Mouse (Mus musculus) kidney, embryonic 14.5 days (tissue): ENCODE measurements around the gene Zmiz1. TPM values are rescaled to one million over a fixed set of nuclear protein-coding genes. Genes with fewer than 3 reads are reported as not detected.

Source experiments
- ATAC-seq: fragments of 200-750 bp; cut with Nextera tagmentation; 2 replicates; pipeline ENCODE4 v1.8.0; 2017; ENCODE audit warnings: moderate number of reproducible peaks, mild to moderate bottlenecking, moderate TSS enrichment, moderate library complexity; ENCODE audit not compliant: low FRiP score, low TSS enrichment
- H3K27ac ChIP-seq: fragments of 300-500 bp; sonication (generic); 2 replicates; pipeline ENCODE4 v1.5.1; 2014; ENCODE audit warnings: low read depth, mild to moderate bottlenecking, low read length, moderate library complexity, mixed read lengths
- H3K27me3 ChIP-seq: fragments of 300-500 bp; sonication (generic); 2 replicates; pipeline ENCODE4 v1.6.1; 2014; ENCODE audit warnings: mild to moderate bottlenecking, low read length; ENCODE audit not compliant: control insufficient read depth, insufficient read depth
- H3K36me3 ChIP-seq: fragments of 300-500 bp; sonication (generic); 2 replicates; pipeline ENCODE4 v1.6.1; 2014; ENCODE audit warnings: low read length, mixed read lengths; ENCODE audit not compliant: control insufficient read depth, insufficient read depth
- H3K4me1 ChIP-seq: fragments of 300-500 bp; sonication (generic); 2 replicates; pipeline ENCODE4 v1.6.1; 2014; ENCODE audit warnings: low read length, mixed read lengths; ENCODE audit not compliant: control insufficient read depth, insufficient read depth
- H3K4me2 ChIP-seq: fragments of 300-500 bp; sonication (generic); replicated peaks from 2 replicates; pipeline ENCODE4 v1.6.1; 2014; ENCODE audit warnings: low read depth, mild to moderate bottlenecking, low read length
- H3K4me3 ChIP-seq: fragments of 300-500 bp; sonication (generic); 2 replicates; pipeline ENCODE4 v1.5.1; 2014; ENCODE audit warnings: mild to moderate bottlenecking, low read length
- H3K9ac ChIP-seq: fragments of 300-500 bp; sonication (generic); 2 replicates; pipeline ENCODE4 v1.6.1; 2014; ENCODE audit warnings: low read depth, mild to moderate bottlenecking, low read length, moderate library complexity
- H3K9me3 ChIP-seq: fragments of 300-500 bp; sonication (generic); 2 replicates; pipeline ENCODE4 v1.6.1; 2016; ENCODE audit warnings: low read length; ENCODE audit not compliant: control insufficient read depth
- WGBS: fragments of 180-500 bp; shearing (Covaris S2); extraction: QIAGEN DNeasy Blood & Tissue Kit; methylation state at CpG from one replicate; pipeline ENCODE4 v1.1.7; 2014; 5-methylcytosine and 5-hydroxymethylcytosine counted together
- polyA plus RNA-seq: library from polyadenylated mRNA; unstranded; fragments of >200 nt; fragmentation: Nextera tagmentation; extraction: Ambion mirVana; gene quantifications from 2 replicates; pipeline ENCODE4 v1.2.1, GENCODE M21; 2014

Gene Zmiz1
- polyA plus RNA-seq, 1 experiment from 2014 or later = 57.3 TPM

GRCm38 (mm10) chr14:25591000-25591399 is 132.0 kb downstream of the Zmiz1 start:
- H3K4me1 ChIP-seq = peaks cover 40% of the 10 kb centered on the region
- 50% methylated on average over 4 of the region's 5 CpGs for WGBS

GRCm38 (mm10) chr14:25591426-25591825 is 132.4 kb downstream of the Zmiz1 start:
- H3K27me3 ChIP-seq = no peaks in the 10 kb centered on the region
- no peak overlapping the region for H3K9ac ChIP-seq
- H3K4me2 ChIP-seq = no peak overlapping the region
- 93% methylated on average over 1 of the region's 1 CpGs for whole genome bisulfite sequencing
- peaks cover 20% of the 10 kb centered on the region; the same call in 1 of the 2 replicates for H3K36me3 ChIP-seq
- no peaks in the 10 kb centered on the region for H3K9me3 ChIP-seq
- H3K4me3 ChIP-seq = no peak overlapping the region
- no peak overlapping the region for H3K27ac ChIP-seq
- peaks cover 36% of the 10 kb centered on the region for H3K4me1 ChIP-seq
- no peak for ATAC-seq

More at GRCm38 (mm10) chr14:25591000-25591399, 132.0 kb downstream of the Zmiz1 start:
- H3K27me3 ChIP-seq = no peaks in the 10 kb centered on the region
- no peak overlapping the region for H3K4me2 ChIP-seq
- no peak overlapping the region for H3K27ac ChIP-seq
- peaks cover 20% of the 10 kb centered on the region; the same call in 1 of the 2 replicates for H3K36me3 ChIP-seq
- ATAC-seq = no peak
- H3K9me3 ChIP-seq = no peaks in the 10 kb centered on the region
- no peak overlapping the region for H3K4me3 ChIP-seq
- no peak overlapping the region for H3K9ac ChIP-seq

GRCm38 (mm10) chr14:25592522-25592921 is 133.5 kb downstream of the Zmiz1 start:
- Histone ChIP-seq H3K4me3 (no peak overlapping the region), H3K4me2 (no peak overlapping the region), H3K4me1 (peaks cover 25% of the 10 kb centered on the region), H3K9ac (no peak overlapping the region), H3K27ac (no peak overlapping the region), H3K36me3 (peaks cover 24% of the 10 kb centered on the region), H3K27me3 (no peaks in the 10 kb centered on the region), H3K9me3 (no peaks in the 10 kb centered on the region)
- ATAC-seq = no peak
- WGBS = 70% methylated on average over 6 of the region's 6 CpGs

- ATAC-seq = no peak
- peaks cover 12% of the 10 kb centered on the region for H3K4me1 ChIP-seq
Observed at GRCm38 (mm10) chr14:25593876-25594275, 134.9 kb downstream of the Zmiz1 start.

GRCm38 (mm10) chr14:25594611-25595010 is 135.6 kb downstream of the Zmiz1 start:
- H3K9ac ChIP-seq = no peak overlapping the region
- H3K27me3 ChIP-seq = no peaks in the 10 kb centered on the region
- H3K36me3 ChIP-seq = peaks cover 35% of the 10 kb centered on the region
- H3K4me3 ChIP-seq = no peak overlapping the region
- peaks cover 4% of the 10 kb centered on the region; the same call in 1 of the 2 replicates for H3K4me1 ChIP-seq
- H3K27ac ChIP-seq = no peak overlapping the region; the same call in 1 of the 2 replicates
- H3K4me2 ChIP-seq = no peak overlapping the region
- 59% methylated on average over 4 of the region's 4 CpGs for WGBS
- H3K9me3 ChIP-seq = no peaks in the 10 kb centered on the region
- no peak for ATAC-seq

More at GRCm38 (mm10) chr14:25593876-25594275, 134.9 kb downstream of the Zmiz1 start:
- 78% methylated on average over 8 of the region's 8 CpGs for WGBS
- Histone ChIP-seq H3K36me3 (peaks cover 37% of the 10 kb centered on the region), H3K27me3 (no peaks in the 10 kb centered on the region), H3K9ac (no peak overlapping the region), H3K4me2 (no peak overlapping the region), H3K27ac (no peak overlapping the region), H3K4me3 (no peak overlapping the region), H3K9me3 (no peaks in the 10 kb centered on the region)

- no peak overlapping the region for H3K4me3 ChIP-seq
- H3K9me3 ChIP-seq = no peaks in the 10 kb centered on the region
- no peak for ATAC-seq
- no peak overlapping the region for H3K9ac ChIP-seq
- peaks cover 31% of the 10 kb centered on the region for H3K36me3 ChIP-seq
- no peak overlapping the region for H3K27ac ChIP-seq
- WGBS = 88% methylated on average over 6 of the region's 6 CpGs
- no peak overlapping the region for H3K4me2 ChIP-seq
- H3K4me1 ChIP-seq = peaks cover 23% of the 10 kb centered on the region
- H3K27me3 ChIP-seq = no peaks in the 10 kb centered on the region
Observed at GRCm38 (mm10) chr14:25598960-25599359, 140.0 kb downstream of the Zmiz1 start.

GRCm38 (mm10) chr14:25599934-25600333 is 140.9 kb downstream of the Zmiz1 start:
- H3K4me2 ChIP-seq = no peak overlapping the region
- no peak overlapping the region for H3K4me3 ChIP-seq
- no peaks in the 10 kb centered on the region for H3K9me3 ChIP-seq
- no peak overlapping the region for H3K9ac ChIP-seq
- 86% methylated on average over 12 of the region's 12 CpGs for WGBS
- H3K27me3 ChIP-seq = no peaks in the 10 kb centered on the region
- ATAC-seq = no peak
- no peak overlapping the region for H3K27ac ChIP-seq
- H3K4me1 ChIP-seq = peaks cover 31% of the 10 kb centered on the region
- H3K36me3 ChIP-seq = peaks cover 29% of the 10 kb centered on the region

- Histone ChIP-seq H3K36me3 (peaks cover 29% of the 10 kb centered on the region), H3K27me3 (no peaks in the 10 kb centered on the region), H3K9ac (no peak overlapping the region), H3K4me1 (peaks cover 31% of the 10 kb centered on the region), H3K4me2 (no peak overlapping the region), H3K4me3 (no peak overlapping the region), H3K9me3 (no peaks in the 10 kb centered on the region), H3K27ac (no peak overlapping the region)
- ATAC-seq = no peak
- WGBS = 87% methylated on average over 7 of the region's 7 CpGs
Observed at GRCm38 (mm10) chr14:25600358-25600757, 141.4 kb downstream of the Zmiz1 start.

GRCm38 (mm10) chr14:25600951-25601350 is 142.0 kb downstream of the Zmiz1 start:
- Histone ChIP-seq H3K36me3 (peaks cover 29% of the 10 kb centered on the region), H3K4me3 (no peak overlapping the region), H3K4me2 (no peak overlapping the region), H3K27me3 (no peaks in the 10 kb centered on the region), H3K27ac (no peak overlapping the region), H3K9me3 (no peaks in the 10 kb centered on the region), H3K4me1 (peaks cover 36% of the 10 kb centered on the region), H3K9ac (no peak overlapping the region)
- WGBS = 49% methylated on average over 2 of the region's 2 CpGs
- no peak for ATAC-seq
